Comparison of ENCODE assay signal across 18 mouse cellular contexts in genomic region chr8:44377731-44378130, GRCm38 (mm10).
"Had no signal": no experiment of that assay in that cellular context is flagged by ENCODE, and none has a peak within 500 bp of the region (broad histone marks: within the 10 kb centered on the region; RNA-seq: fewer than 3 reads in every experiment).

No protein-coding gene starts in this region.

- H3K4me2 ChIP-seq: limb, embryonic 12.5 days; liver, embryonic 13.5 days; midbrain, embryonic 11.5 days; midbrain, embryonic 15.5 days; neural tube, embryonic 12.5 days had no signal

- ATAC-seq: liver, postnatal 0 days; midbrain, embryonic 15.5 days had no signal

- H3K36me3 ChIP-seq: limb, embryonic 12.5 days; liver, embryonic 13.5 days; midbrain, embryonic 15.5 days; neural tube, embryonic 12.5 days had no signal

- H3K9me3 ChIP-seq: limb, embryonic 12.5 days; liver, embryonic 13.5 days; midbrain, embryonic 15.5 days; neural tube, embryonic 12.5 days had no signal

- H3K4me3 ChIP-seq: limb, embryonic 12.5 days; liver, embryonic 13.5 days; megakaryocyte, embryonic 14.5 days; midbrain, embryonic 15.5 days; neural tube, embryonic 12.5 days had no signal

- H3K9ac ChIP-seq: limb, embryonic 12.5 days; liver, embryonic 13.5 days; liver, postnatal 0 days; midbrain, embryonic 15.5 days; neural tube, embryonic 12.5 days had no signal

- H3K4me1 ChIP-seq: limb, embryonic 12.5 days; liver, embryonic 13.5 days; megakaryocyte, embryonic 14.5 days; neural tube, embryonic 12.5 days had no signal

- DNase-seq: kidney, adult 11 months; kidney, postnatal 14 days; layer of hippocampus, adult 9-11 months; layer of hippocampus, postnatal 36 days; liver; liver, embryonic 13.5 days; liver, postnatal 0 days; lung, postnatal 14 days; right cerebral cortex, postnatal 4 days; spleen, adult 18-20 months; thymus, adult 2 months; thymus, postnatal 25 days had no signal

- H3K27me3 ChIP-seq: limb, embryonic 12.5 days; liver, embryonic 13.5 days; megakaryocyte, embryonic 14.5 days; midbrain, embryonic 15.5 days; neural tube, embryonic 12.5 days had no signal

- H3K27ac ChIP-seq: limb, embryonic 12.5 days; liver, embryonic 13.5 days; macrophage; midbrain, embryonic 15.5 days; neural tube, embryonic 12.5 days had no signal
